Mouse (Mus musculus) megakaryocyte progenitor cell, adult 5-6 weeks (primary cell): ENCODE measurements at regions not wholly inside any gene's neighbourhood (a gene's known extent, or its start where the extent isn't known, plus 50 kb on each side); places are given as distances from the start of the nearest gene placed in this dataset.
"Not testable (repeated sequence)": the region's sequence is repeated elsewhere in the genome, so short reads cannot be mapped to it uniquely, and the experiment has no call there.

Experiments
- ATAC-seq: replicated peaks from 2 replicates; pipeline ENCODE4 v1.8.0; 2016; ENCODE audit warnings: mild to moderate bottlenecking, moderate TSS enrichment, inconsistent platforms; ENCODE audit not compliant: poor library complexity

DNA sequence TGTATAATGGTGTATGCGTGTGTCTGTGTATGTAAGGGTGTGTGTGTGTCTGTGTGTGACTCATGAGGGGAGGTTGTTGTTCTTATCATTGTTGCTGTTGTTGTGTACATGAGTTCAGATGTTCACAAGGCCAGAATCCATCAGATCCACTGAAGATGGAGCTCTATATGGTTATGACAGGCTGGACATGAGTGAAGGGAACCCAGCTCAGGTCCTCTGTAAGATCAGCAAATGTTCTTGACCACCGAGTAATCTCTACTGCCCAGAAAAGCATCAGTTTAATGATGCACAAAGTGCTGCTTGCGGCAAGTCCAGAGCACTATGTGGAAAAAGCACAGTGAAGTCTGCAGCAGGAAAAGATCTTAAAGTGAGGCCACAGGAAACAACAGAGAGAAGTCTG lies 77.5 kb downstream of the Gm15319 start:
- not testable (repeated sequence) for ATAC-seq

DNA sequence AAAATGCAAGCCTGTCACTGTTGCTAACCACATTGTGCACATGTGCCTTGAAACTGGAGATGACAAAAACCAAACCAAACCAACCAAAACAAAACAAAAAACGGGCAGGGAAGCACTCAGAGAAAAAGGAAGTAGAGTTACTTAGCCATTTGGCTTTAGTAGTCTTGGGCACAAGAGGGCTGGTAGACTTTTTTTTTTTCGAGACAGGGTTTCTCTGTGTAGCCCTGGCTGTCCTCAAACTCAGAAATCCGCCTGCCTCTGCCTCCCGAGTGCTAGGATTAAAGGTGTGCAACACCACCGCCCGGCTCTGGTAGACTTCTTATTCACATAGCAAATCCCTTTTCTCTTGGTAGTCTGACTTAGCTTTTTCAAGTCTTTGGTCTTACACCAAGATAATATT lies 78.2 kb downstream of the Gm15319 start:
- not testable (repeated sequence) for ATAC-seq

DNA sequence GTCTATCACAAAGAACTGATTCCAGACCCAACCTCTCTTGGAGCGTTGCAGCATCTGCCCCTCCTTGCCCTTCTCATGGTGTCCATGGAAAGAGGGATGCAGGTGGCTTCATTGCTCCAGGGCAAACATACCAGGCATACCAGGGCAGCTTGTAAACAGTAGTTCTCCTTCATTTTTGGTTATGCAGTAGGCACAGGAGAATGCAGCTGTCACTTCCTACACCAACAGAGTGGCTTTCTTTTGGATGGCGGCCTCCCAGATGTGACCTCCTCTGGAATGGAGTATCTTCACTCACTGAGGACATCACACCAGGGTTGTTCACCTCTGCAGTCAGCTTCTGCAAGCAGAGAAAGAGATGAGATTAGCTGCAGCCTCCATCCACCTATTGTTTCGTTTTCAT lies 79.9 kb downstream of the Gm15319 start:
- ATAC-seq = not testable (repeated sequence)

GRCm38 (mm10) chr8:20281201-20281887 lies 81.7 kb downstream of the Gm15319 start:
- not testable (repeated sequence) for ATAC-seq

DNA sequence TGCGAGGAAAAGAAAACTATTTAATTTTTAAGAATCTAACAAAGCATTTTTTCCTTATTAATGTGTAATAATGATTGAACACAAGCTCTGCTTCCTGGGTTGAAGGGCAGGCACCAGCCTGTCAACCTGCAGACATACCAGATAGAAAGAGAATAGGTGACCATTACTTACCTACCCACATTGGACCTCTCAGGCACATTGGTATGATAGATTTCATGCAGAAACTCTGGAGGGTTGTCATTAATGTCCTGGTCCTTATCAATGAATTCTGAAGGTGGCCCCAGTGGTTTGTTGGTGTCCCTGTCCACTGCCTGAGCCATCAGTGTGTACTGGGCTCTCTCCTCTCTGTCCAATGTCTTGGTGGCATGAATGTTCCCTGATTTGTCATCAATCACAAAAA lies 85.3 kb downstream of the Gm15319 start:
- not testable (repeated sequence) for ATAC-seq

GRCm38 (mm10) chr8:20276661-20277060 lies 86.3 kb downstream of the Gm15319 start:
- ATAC-seq = not testable (repeated sequence)

- not testable (repeated sequence) for ATAC-seq
These were observed 89.2 kb downstream of the Gm15319 start for GRCm38 (mm10) chr8:20273844-20274243.

DNA sequence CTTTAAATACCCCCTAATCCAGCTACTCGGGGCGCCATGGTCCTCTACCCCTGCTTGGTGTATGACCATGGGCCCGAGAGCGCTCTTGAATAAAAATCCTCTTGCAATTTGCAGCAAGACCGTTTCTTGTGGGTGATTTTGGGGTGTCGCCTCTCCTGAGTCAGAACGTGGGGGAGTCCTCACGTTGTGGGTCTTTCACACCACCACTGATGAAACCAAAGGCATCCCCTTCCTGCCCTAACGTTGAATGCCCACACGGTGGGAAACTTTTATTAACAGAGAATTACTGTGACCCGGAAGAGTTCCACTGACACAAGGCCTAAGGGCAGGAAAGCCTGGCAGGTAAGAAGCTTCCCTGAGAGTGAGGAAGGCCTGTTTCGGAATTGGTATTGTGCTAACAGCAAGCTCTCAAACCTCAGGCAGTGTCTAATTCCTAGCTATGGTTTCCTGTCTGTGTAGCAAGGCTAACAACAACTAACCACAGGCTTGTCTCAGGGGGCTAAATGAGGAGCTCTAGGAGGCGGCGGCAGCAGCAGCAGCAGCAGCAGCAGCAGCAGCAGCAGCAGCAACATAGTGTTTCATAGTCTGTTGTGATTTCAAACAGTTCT lies 95.4 kb downstream of the Gm15319 start:
- 0 out of 2 replicates have a peak, but pooled peaks have one; percentile 42 for ATAC-seq

DNA sequence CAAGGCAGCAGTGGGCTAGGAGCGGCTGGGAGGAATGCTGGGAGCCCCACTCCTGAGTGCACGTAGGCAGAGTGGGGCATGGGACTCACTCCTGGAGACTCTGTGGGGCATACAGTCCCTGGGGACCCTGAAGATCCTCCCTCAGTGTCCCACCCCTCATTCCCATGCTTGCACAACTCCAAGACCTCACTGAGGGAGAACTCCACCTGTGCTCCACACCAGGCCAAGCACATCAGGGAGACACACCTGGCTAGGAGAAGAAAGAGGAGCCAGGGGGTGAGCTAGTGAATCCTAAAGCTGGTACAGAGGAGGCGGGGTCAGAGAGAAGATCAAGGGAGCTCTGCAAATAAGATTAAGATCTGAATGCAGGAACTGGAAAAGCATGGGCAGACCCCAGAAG lies 96.2 kb downstream of the Gm15319 start:
- ATAC-seq = not testable (repeated sequence)

DNA sequence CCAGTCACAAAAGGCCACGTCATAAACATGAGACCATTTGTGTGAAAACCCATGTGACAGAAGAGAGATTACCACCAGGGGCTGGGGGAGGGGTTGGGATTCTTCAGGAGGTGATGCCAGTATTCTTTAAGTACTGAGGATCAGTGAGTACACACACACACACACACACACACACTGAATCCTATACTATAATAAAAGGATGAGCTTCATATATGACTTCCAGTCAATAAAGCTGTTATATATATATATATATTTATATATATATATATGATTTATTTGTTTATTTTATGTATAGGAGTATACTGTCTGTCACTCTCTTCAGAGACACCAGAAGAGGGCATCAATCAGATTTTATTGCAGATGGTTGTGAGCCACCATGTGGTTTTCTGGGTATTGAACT lies 98.4 kb downstream of the Gm15319 start:
- ATAC-seq = not testable (repeated sequence)

DNA sequence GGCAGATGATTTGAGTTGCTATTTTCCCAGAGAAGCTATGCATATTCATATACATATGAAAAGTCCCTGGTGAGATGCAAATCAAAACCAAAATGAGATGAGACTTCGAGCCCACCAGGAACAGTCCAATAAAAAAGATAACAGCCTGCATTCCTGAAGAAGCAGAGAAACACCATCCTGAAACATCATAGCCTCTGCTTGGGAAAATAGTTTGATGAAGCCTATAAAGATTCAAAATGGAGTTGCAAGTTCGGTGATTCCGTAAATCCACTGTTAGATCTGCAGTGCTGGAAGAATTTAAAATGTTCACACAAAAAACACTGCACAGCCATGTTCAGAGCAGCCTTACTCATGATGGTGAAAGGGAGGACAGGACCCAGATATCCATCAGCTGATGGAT lies 98.9 kb downstream of the Gm15319 start:
- ATAC-seq = not testable (repeated sequence)

GRCm38 (mm10) chr8:20262847-20263570 lies 100.0 kb downstream of the Gm15319 start:
- ATAC-seq = not testable (repeated sequence)

DNA sequence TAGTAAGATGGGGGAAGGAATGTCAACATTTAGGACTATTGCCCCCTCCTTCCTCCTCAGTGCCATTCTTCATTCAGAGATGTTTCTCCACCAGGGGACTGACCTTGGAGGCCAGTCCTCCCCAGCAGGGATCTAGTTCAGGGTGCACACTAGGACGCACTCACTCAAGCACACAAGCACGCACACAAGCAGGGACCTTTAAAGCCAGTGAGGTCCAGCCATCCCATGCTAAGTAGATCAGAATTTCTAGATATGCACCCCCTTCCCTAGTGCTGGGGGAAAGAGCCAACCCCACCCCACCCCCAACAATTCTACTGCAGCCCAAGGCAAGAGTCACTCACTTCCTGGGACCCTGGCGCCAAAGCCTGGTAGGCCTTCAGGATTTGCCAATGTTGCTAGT lies 100.8 kb downstream of the Gm15319 start:
- ATAC-seq = not testable (repeated sequence)

GRCm38 (mm10) chr8:20261452-20262181 lies 101.4 kb downstream of the Gm15319 start:
- ATAC-seq = peak; percentile 46; the same call in 1 of the 2 replicates

DNA sequence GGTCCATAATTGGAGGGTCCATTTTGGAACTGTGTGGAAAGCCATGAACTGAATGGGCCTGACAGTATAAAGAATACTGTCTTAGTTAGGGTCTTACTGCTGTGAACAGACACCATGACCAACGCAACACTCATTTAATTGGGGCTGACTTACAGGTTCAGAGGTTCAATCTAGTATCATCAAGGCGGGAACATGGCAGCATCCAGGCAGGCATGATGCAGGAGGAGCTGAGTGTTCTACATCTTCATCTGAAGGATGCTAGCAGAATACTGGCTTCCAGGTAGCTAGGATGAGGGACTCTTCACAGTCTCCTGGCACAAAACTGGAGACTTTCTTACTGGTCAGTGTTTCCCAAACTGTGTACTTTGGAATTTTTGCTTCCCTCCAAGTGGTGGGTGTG lies 102.0 kb downstream of the Gm15319 start:
- ATAC-seq = not testable (repeated sequence)

DNA sequence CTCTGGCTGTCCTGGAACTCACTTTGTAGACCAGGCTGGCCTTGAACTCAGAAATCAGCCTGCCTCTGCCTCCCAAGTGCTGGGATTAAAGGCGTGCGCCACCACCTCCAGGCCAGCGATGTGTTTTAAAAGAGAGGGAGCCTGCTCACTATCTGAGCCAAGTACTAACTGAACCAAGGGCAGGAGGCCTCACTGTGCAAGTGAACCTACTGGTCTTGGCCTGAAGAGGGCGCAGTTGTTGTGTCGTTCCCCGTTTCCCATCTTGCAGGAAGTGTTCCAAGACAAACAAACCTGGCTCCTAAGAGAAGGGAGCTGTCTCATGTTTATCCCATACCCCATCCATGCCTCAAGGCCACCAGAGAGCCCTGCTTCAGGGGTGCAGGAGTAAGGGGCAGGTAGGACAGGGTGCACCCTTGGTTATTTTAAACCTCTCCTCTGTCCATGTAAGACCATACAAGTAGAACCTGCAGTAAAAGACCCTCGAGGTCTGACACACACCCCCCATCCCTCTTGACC lies 102.8 kb downstream of the Gm15319 start:
- peak; percentile 87 for ATAC-seq

GRCm38 (mm10) chr8:20259662-20260061 lies 103.3 kb downstream of the Gm15319 start:
- ATAC-seq = not testable (repeated sequence)
